Mouse (Mus musculus) stomach, postnatal 0 days (tissue): ENCODE data around the gene Trib2. TPM values are rescaled to one million over a fixed set of nuclear protein-coding genes. Genes with fewer than 3 reads are reported as not detected.

ENCODE experiments used
- ATAC-seq: fragments of 200-750 bp; cut with Nextera tagmentation; 2 replicates; pipeline ENCODE4 v1.8.0; 2017; ENCODE audit not compliant: low FRiP score, low TSS enrichment
- DNase-seq: peaks from one replicate; pipeline ENCODE4 v3.0.0-alpha.2; 2016; ENCODE audit warnings: low spot score
- H3K27ac ChIP-seq: fragments of 300-500 bp; sonication (generic); replicated peaks from 2 replicates; pipeline ENCODE4 v1.5.1; 2014; ENCODE audit warnings: mild to moderate bottlenecking, control low read depth
- H3K27me3 ChIP-seq: fragments of 300-500 bp; sonication (generic); 2 replicates; pipeline ENCODE4 v1.6.1; 2014; ENCODE audit warnings: low read length; ENCODE audit not compliant: control insufficient read depth, insufficient read depth
- H3K36me3 ChIP-seq: fragments of 300-500 bp; sonication (generic); 2 replicates; pipeline ENCODE4 v1.6.1; 2014; ENCODE audit warnings: low read length, mixed read lengths; ENCODE audit not compliant: control insufficient read depth, insufficient read depth
- H3K4me1 ChIP-seq: fragments of 300-500 bp; sonication (generic); replicated peaks from 2 replicates; pipeline ENCODE4 v1.6.1; 2014; ENCODE audit warnings: antibody characterized with exemption; ENCODE audit not compliant: control insufficient read depth, insufficient read depth
- H3K4me2 ChIP-seq: fragments of 300-500 bp; sonication (generic); replicated peaks from 2 replicates; pipeline ENCODE4 v1.6.1; 2014; ENCODE audit warnings: low read depth, mild to moderate bottlenecking, control low read depth, moderate library complexity
- H3K4me3 ChIP-seq: fragments of 300-500 bp; sonication (generic); 2 replicates; pipeline ENCODE4 v1.5.1; 2014; ENCODE audit warnings: low read depth, low read length, control low read depth
- H3K9ac ChIP-seq: fragments of 300-500 bp; sonication (generic); 2 replicates; pipeline ENCODE4 v1.6.1; 2014; ENCODE audit warnings: mild to moderate bottlenecking, low read length, control low read depth, mixed read lengths
- H3K9me3 ChIP-seq: fragments of 300-500 bp; sonication (generic); 2 replicates; pipeline ENCODE4 v1.6.1; 2016; ENCODE audit warnings: low read length; ENCODE audit not compliant: control insufficient read depth
- CTCF ChIP-seq: IDR thresholded peaks from 2 replicates; pipeline ENCODE4 v1.5.1; 2016; ENCODE audit warnings: antibody characterized with exemption, low read depth, mild to moderate bottlenecking, moderate library complexity
- EP300 ChIP-seq: optimal IDR thresholded peaks from 2 replicates; pipeline ENCODE3; 2016; ENCODE audit warnings: antibody characterized with exemption
- WGBS: fragments of 180-500 bp; shearing (Covaris S2); extraction: QIAGEN DNeasy Blood & Tissue Kit; methylation state at CpG from one replicate; pipeline ENCODE4 v1.1.7; 2014; 5-methylcytosine and 5-hydroxymethylcytosine counted together
- polyA plus RNA-seq: library from polyadenylated mRNA; unstranded; fragments of >200 nt; fragmentation: Nextera tagmentation; extraction: Ambion mirVana; gene quantifications from 2 replicates; pipeline ENCODE4 v1.2.1, GENCODE M21; 2015

Trib2 gene
- polyA plus RNA-seq, result 9.2 and 9.9 TPM in 2 replicates

- DNase-seq (peak; percentile 93), ATAC-seq (peak; percentile 95)
- H3K9me3 ChIP-seq, result no peaks in the 10 kb centered on the region
- TF ChIP-seq CTCF (peak; percentile 62), EP300 (no peak)
- H3K27ac ChIP-seq, result peak within 1 kb of the TSS; percentile 93
- H3K4me1 ChIP-seq, result no peaks in the 10 kb centered on the region
- H3K4me3 ChIP-seq, result peak within 1 kb of the TSS; percentile 76
- H3K36me3 ChIP-seq, result no peaks in the 10 kb centered on the region
- peak within 1 kb of the TSS; percentile 80 for H3K9ac ChIP-seq
- peak within 1 kb of the TSS; percentile 90 for H3K4me2 ChIP-seq
- WGBS, result under 1% methylated on average over 50 of the region's 50 CpGs
- no peaks in the 10 kb centered on the region for H3K27me3 ChIP-seq
Observed at GRCm38 (mm10) chr12:15816740-15817178, at the start of gene Trib2. Gene Trib2 (minus strand): TSS chr12:15816922.

- 76% methylated on average over 4 of the region's 4 CpGs for WGBS
- TF ChIP-seq CTCF (no peak), EP300 (no peak)
- no peak overlapping the region for H3K9ac ChIP-seq
- no peak overlapping the region for H3K27ac ChIP-seq
- no peaks in the 10 kb centered on the region for H3K9me3 ChIP-seq
- ATAC-seq (no peak), DNase-seq (no peak)
- no peak overlapping the region for H3K4me3 ChIP-seq
- H3K36me3 ChIP-seq, result no peaks in the 10 kb centered on the region
- no peak overlapping the region for H3K4me2 ChIP-seq
- H3K27me3 ChIP-seq, result no peaks in the 10 kb centered on the region
- no peaks in the 10 kb centered on the region for H3K4me1 ChIP-seq
Observed at GRCm38 (mm10) chr12:15858005-15858404, 41.3 kb upstream of the Trib2 start.

GRCm38 (mm10) chr12:15855891-15856290 is 39.2 kb upstream of the Trib2 start:
- no peaks in the 10 kb centered on the region for H3K27me3 ChIP-seq
- no peak overlapping the region for H3K4me3 ChIP-seq
- DNase-seq, result no peak
- no peak for ATAC-seq
- no peak for TF ChIP-seq EP300
- TF ChIP-seq CTCF, result no peak
- H3K9me3 ChIP-seq, result no peaks in the 10 kb centered on the region
- no peak overlapping the region for H3K27ac ChIP-seq
- no peaks in the 10 kb centered on the region for H3K36me3 ChIP-seq
- H3K9ac ChIP-seq, result no peak overlapping the region
- no peaks in the 10 kb centered on the region for H3K4me1 ChIP-seq
- 79% methylated on average over 5 of the region's 5 CpGs for WGBS
- no peak overlapping the region for H3K4me2 ChIP-seq

GRCm38 (mm10) chr12:15852781-15853180 is 36.1 kb upstream of the Trib2 start:
- H3K9me3 ChIP-seq, result no peaks in the 10 kb centered on the region
- H3K4me1 ChIP-seq, result no peaks in the 10 kb centered on the region
- 34% methylated on average over 4 of the region's 4 CpGs for WGBS
- no peaks in the 10 kb centered on the region for H3K36me3 ChIP-seq
- H3K4me3 ChIP-seq, result no peak overlapping the region
- H3K27ac ChIP-seq, result no peak overlapping the region
- ATAC-seq, result peak; percentile 56; the same call in 1 of the 2 replicates
- no peak overlapping the region for H3K4me2 ChIP-seq
- TF ChIP-seq EP300 (no peak), CTCF (no peak)
- DNase-seq, result no peak
- H3K27me3 ChIP-seq, result no peaks in the 10 kb centered on the region
- H3K9ac ChIP-seq, result no peak overlapping the region

DNA sequence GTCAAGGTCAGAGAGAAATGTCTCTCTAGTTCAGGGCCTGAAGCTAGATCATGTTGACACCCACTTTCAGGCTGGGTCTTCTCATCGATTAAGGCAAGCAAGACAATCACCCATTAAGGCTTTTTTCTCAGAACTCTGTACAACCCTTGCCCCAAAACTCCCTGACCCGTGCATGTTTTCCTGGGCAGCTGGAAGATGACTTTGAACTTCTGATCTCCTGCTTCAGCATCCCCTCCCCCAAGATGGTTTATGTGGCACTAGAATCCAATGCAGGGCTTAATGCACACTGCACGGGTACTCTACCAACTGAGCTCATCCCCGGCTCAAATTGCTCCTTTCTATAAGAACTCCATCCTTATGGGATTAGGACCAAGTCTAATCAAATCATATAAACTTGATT is 35.3 kb upstream of the Trib2 start:
- TF ChIP-seq EP300 (no peak), CTCF (no peak)
- H3K9ac ChIP-seq, result no peak overlapping the region
- H3K4me2 ChIP-seq, result no peak overlapping the region
- ATAC-seq (no peak), DNase-seq (no peak)
- H3K27me3 ChIP-seq, result no peaks in the 10 kb centered on the region
- no peaks in the 10 kb centered on the region for H3K4me1 ChIP-seq
- no peaks in the 10 kb centered on the region for H3K36me3 ChIP-seq
- no peak overlapping the region for H3K27ac ChIP-seq
- WGBS, result 73% methylated on average over 4 of the region's 4 CpGs
- no peaks in the 10 kb centered on the region for H3K9me3 ChIP-seq
- H3K4me3 ChIP-seq, result no peak overlapping the region

DNA sequence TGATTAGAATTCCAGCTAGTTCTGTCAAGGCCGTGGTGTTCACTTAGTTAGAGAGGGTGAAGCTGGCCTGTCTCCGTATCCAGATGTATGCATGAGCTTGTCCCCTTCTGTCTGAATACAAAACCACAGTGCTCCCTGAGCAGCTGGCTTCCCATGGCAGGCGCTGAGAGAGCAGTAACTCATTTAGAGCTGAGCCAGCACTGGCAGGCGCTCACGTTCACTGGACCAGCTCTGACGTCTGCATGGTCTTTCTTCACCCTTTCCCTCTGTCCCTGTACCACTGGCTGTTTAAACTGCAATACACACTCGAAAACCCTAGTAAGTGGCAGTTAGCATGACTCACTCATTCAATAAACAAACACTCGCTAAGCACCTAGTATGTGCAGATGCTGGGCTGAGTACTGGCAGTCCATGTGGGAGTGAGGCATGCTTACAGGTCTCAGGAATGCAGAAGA is 33.7 kb upstream of the Trib2 start:
- H3K4me1 ChIP-seq, result no peaks in the 10 kb centered on the region
- no peak overlapping the region for H3K4me3 ChIP-seq
- DNase-seq (peak; percentile 15), ATAC-seq (peak; percentile 56; the same call in 1 of the 2 replicates)
- no peaks in the 10 kb centered on the region for H3K36me3 ChIP-seq
- H3K27ac ChIP-seq, result no peak overlapping the region; the same call in 1 of the 2 replicates
- no peaks in the 10 kb centered on the region for H3K27me3 ChIP-seq
- no peak overlapping the region for H3K4me2 ChIP-seq
- H3K9me3 ChIP-seq, result no peaks in the 10 kb centered on the region
- H3K9ac ChIP-seq, result no peak overlapping the region
- WGBS, result 39% methylated on average over 8 of the region's 8 CpGs
- TF ChIP-seq EP300 (no peak), CTCF (no peak)
